21 mouse cellular contexts compared by ENCODE assay signal in genomic region chr4:103897702-103898101, GRCm38 (mm10).
"Had no signal": no experiment of that assay in that cellular context is flagged by ENCODE, and none has a peak within 500 bp of the region (broad histone marks: within the 10 kb centered on the region; RNA-seq: fewer than 3 reads in every experiment).

No protein-coding gene starts in this region.

- H3K4me2 ChIP-seq: limb, embryonic 13.5 days; liver, embryonic 12.5 days; liver, embryonic 15.5 days; lung, embryonic 15.5 days had no signal

- H3K9ac ChIP-seq: limb, embryonic 13.5 days; liver, embryonic 12.5 days; liver, embryonic 15.5 days; lung, embryonic 15.5 days had no signal

- H3K27ac ChIP-seq: hindbrain, postnatal 0 days; limb, embryonic 10.5 days; limb, embryonic 13.5 days; liver, embryonic 12.5 days; liver, embryonic 15.5 days; lung, embryonic 15.5 days; stomach, postnatal 0 days had no signal

- ATAC-seq: hindbrain, postnatal 0 days; inflammation-experienced regulatory T-cells, adult 6 months; intestine, embryonic 16.5 days; liver, embryonic 12.5 days had no signal

- H3K36me3 ChIP-seq: limb, embryonic 10.5 days; limb, embryonic 13.5 days; liver, embryonic 12.5 days; liver, embryonic 15.5 days; lung, embryonic 15.5 days had no signal

- H3K4me3 ChIP-seq: limb, embryonic 10.5 days; limb, embryonic 13.5 days; liver, embryonic 12.5 days; liver, embryonic 15.5 days; lung, embryonic 15.5 days; megakaryocyte, embryonic 14.5 days had no signal

- DNase-seq: kidney, adult 18-20 months; kidney, adult 9 months; kidney, postnatal 14 days; kidney, postnatal 4 days; layer of hippocampus, adult 9-11 months; layer of hippocampus, postnatal 36 days; liver; lung, adult 18-20 months; lung, postnatal 10 days; lung, postnatal 36 days; thymus, postnatal 25 days had no signal

- H3K4me1 ChIP-seq: limb, embryonic 10.5 days; limb, embryonic 13.5 days; liver, embryonic 12.5 days; liver, embryonic 15.5 days; lung, embryonic 15.5 days; megakaryocyte, embryonic 14.5 days had no signal

- H3K27me3 ChIP-seq: limb, embryonic 13.5 days; liver, embryonic 12.5 days; liver, embryonic 15.5 days; lung, embryonic 15.5 days; megakaryocyte, embryonic 14.5 days had no signal

- H3K9me3 ChIP-seq: limb, embryonic 10.5 days; limb, embryonic 13.5 days; liver, embryonic 12.5 days; liver, embryonic 15.5 days; lung, embryonic 15.5 days had no signal
